Mouse (Mus musculus) erythroblast, adult 5-6 weeks (primary cell): ENCODE measurements around the gene Gsdma2. TPM values are rescaled to one million over a fixed set of nuclear protein-coding genes. Genes with fewer than 3 reads are reported as not detected.

Source experiments
- ATAC-seq: replicated peaks from 2 replicates; pipeline ENCODE4 v1.8.0; 2016; ENCODE audit warnings: moderate number of reproducible peaks, mild to moderate bottlenecking, moderate TSS enrichment, inconsistent platforms; ENCODE audit not compliant: poor library complexity, low FRiP score, severe bottlenecking
- total RNA-seq, 2 experiments: library from RNA; stranded (forward) in 1 of 2; stranded (reverse) in 1 of 2; fragments of 150-400 nt in 1 of 2; fragments of 200-764, 138-1000 nt in 1 of 2; gene quantifications; 2 replicates each; pipeline versions ENCODE4 v1.2.3 to v1.2.4; 2015 to 2017; ENCODE audit warnings: low replicate concordance in 2 of 2

Gene Gsdma2
- total RNA-seq, 2 experiments from 2014 or later, result not detected

GRCm38 (mm10) chr11:98696454-98697216 lies 50.1 kb downstream of the Gsdma2 start:
- ATAC-seq, result no peak

DNA sequence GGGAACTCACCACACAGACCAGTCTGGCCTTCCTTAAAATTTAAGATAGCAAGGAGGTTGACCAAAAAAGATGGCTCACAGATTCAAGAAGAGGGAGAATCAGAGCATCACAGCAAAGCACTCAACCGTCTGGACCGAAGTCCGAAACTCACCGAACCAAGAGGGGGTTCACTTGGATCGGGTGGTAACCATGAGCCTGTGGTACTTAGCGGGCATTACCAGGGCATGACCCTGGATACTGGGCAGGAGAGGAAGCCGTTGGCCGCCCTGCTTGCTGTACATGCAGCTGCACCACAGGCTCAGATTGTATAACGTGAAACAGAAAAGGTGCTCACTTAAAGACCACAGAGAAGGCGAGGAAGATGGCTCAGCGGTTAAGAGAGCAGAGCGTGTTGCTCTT lies 50.7 kb downstream of the Gsdma2 start:
- no peak for ATAC-seq

- no peak for ATAC-seq
These were observed 52.5 kb downstream of the Gsdma2 start for GRCm38 (mm10) chr11:98698849-98699640.

- ATAC-seq, result peak; percentile 83
These were observed 53.4 kb downstream of the Gsdma2 start for GRCm38 (mm10) chr11:98699911-98700310.

- ATAC-seq, result no peak
These were observed 54.7 kb downstream of the Gsdma2 start, which contains the start of gene Csf3 for GRCm38 (mm10) chr11:98701213-98701670. TSS of gene Csf3 (plus strand) at chr11:98701263.

DNA sequence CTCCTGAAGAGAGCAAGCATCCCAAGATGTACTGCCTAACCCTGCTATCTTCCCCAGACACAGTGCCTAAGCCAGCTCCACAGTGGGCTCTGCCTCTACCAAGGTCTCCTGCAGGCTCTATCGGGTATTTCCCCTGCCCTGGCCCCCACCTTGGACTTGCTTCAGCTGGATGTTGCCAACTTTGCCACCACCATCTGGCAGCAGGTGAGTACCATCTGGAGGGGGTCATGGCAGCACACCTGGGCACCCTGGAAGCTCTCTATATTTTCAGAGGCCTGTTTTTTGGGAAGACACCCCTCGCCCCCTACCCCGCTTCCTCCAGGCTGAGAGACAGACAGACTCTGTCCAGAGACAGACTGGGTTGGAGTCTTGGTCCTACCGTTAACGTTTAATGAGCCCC lies 55.8 kb downstream of the Gsdma2 start:
- ATAC-seq, result no peak

GRCm38 (mm10) chr11:98705021-98705420 lies 58.5 kb downstream of the Gsdma2 start:
- no peak for ATAC-seq

Other genes with a start within 250 kb of the Gsdma2 start
- not detected in 2 replicates for gene Pgap3, start 246.3 kb upstream of the Gsdma2 start, total RNA-seq (2015; ENCODE audit: low replicate concordance)
- gene Pgap3, start 246.3 kb upstream of the Gsdma2 start, total RNA-seq (2017; ENCODE audit: low replicate concordance), result 0.56 TPM in 1 of 2 replicates, not detected in the other
- 0.21 TPM in 1 of 2 replicates, not detected in the other for gene Erbb2, start 234.3 kb upstream of the Gsdma2 start, total RNA-seq (2015; ENCODE audit: low replicate concordance)
- gene Erbb2, start 234.3 kb upstream of the Gsdma2 start, total RNA-seq (2017; ENCODE audit: low replicate concordance), result 0.28 TPM in 1 of 2 replicates, not detected in the other
- 13.4 and 19.9 TPM in 2 replicates for gene Mien1, start 207.8 kb upstream of the Gsdma2 start, total RNA-seq (2015; ENCODE audit: low replicate concordance)
- gene Mien1, start 207.8 kb upstream of the Gsdma2 start, total RNA-seq (2017; ENCODE audit: low replicate concordance), result 1.4 and 3.9 TPM in 2 replicates
- not detected in 2 replicates for gene Grb7, start 200.4 kb upstream of the Gsdma2 start, total RNA-seq (2015; ENCODE audit: low replicate concordance)
- not detected in 2 replicates for gene Grb7, start 200.4 kb upstream of the Gsdma2 start, total RNA-seq (2017; ENCODE audit: low replicate concordance)
- 2.7 and 3.1 TPM in 2 replicates for gene Ikzf3, start 100.7 kb upstream of the Gsdma2 start, total RNA-seq (2015; ENCODE audit: low replicate concordance)
- 1.4 and 2.6 TPM in 2 replicates for gene Ikzf3, start 100.7 kb upstream of the Gsdma2 start, total RNA-seq (2017; ENCODE audit: low replicate concordance)
- gene Zpbp2, start 95.7 kb upstream of the Gsdma2 start, total RNA-seq (2015; ENCODE audit: low replicate concordance), result not detected in 2 replicates
- 4.6 TPM in 1 of 2 replicates, not detected in the other for gene Zpbp2, start 95.7 kb upstream of the Gsdma2 start, total RNA-seq (2017; ENCODE audit: low replicate concordance)
- gene Ormdl3, start 59.4 kb upstream of the Gsdma2 start, total RNA-seq (2015; ENCODE audit: low replicate concordance), result 20.5 and 31.9 TPM in 2 replicates
- gene Ormdl3, start 59.4 kb upstream of the Gsdma2 start, total RNA-seq (2017; ENCODE audit: low replicate concordance), result 37.9 and 51.6 TPM in 2 replicates
- not detected in 2 replicates for gene Lrrc3c, start 48.5 kb upstream of the Gsdma2 start, total RNA-seq (2015; ENCODE audit: low replicate concordance)
- not detected in 2 replicates for gene Lrrc3c, start 48.5 kb upstream of the Gsdma2 start, total RNA-seq (2017; ENCODE audit: low replicate concordance)
- 1.0 and 2.5 TPM in 2 replicates for gene Gm12355, start 21.1 kb upstream of the Gsdma2 start, total RNA-seq (2015; ENCODE audit: low replicate concordance)
- 0.60 and 1.1 TPM in 2 replicates for gene Gm12355, start 21.1 kb upstream of the Gsdma2 start, total RNA-seq (2017; ENCODE audit: low replicate concordance)
- gene Gsdma3, start 20.4 kb upstream of the Gsdma2 start, total RNA-seq (2015; ENCODE audit: low replicate concordance), result not detected in 2 replicates
- not detected in 2 replicates for gene Gsdma3, start 20.4 kb upstream of the Gsdma2 start, total RNA-seq (2017; ENCODE audit: low replicate concordance)
- not detected in 2 replicates for gene Gsdma, start 17.6 kb downstream of the Gsdma2 start, total RNA-seq (2015; ENCODE audit: low replicate concordance)
- not detected in 2 replicates for gene Gsdma, start 17.6 kb downstream of the Gsdma2 start, total RNA-seq (2017; ENCODE audit: low replicate concordance)
- gene Psmd3, start 35.8 kb downstream of the Gsdma2 start, total RNA-seq (2015; ENCODE audit: low replicate concordance), result 10.2 and 14.2 TPM in 2 replicates
- gene Psmd3, start 35.8 kb downstream of the Gsdma2 start, total RNA-seq (2017; ENCODE audit: low replicate concordance), result 15.4 and 26.9 TPM in 2 replicates
- gene Csf3, start 54.5 kb downstream of the Gsdma2 start, total RNA-seq (2015; ENCODE audit: low replicate concordance), result not detected in 2 replicates
- not detected in 2 replicates for gene Csf3, start 54.5 kb downstream of the Gsdma2 start, total RNA-seq (2017; ENCODE audit: low replicate concordance)
- gene Med24, start 82.7 kb downstream of the Gsdma2 start, total RNA-seq (2015; ENCODE audit: low replicate concordance), result 8.8 and 17.3 TPM in 2 replicates
- 10.3 and 17.6 TPM in 2 replicates for gene Med24, start 82.7 kb downstream of the Gsdma2 start, total RNA-seq (2017; ENCODE audit: low replicate concordance)
- 1.9 and 5.0 TPM in 2 replicates for gene Thra, start 93.9 kb downstream of the Gsdma2 start, total RNA-seq (2015; ENCODE audit: low replicate concordance)
- gene Thra, start 93.9 kb downstream of the Gsdma2 start, total RNA-seq (2017; ENCODE audit: low replicate concordance), result 4.3 and 8.1 TPM in 2 replicates
- gene Nr1d1, start 128.6 kb downstream of the Gsdma2 start, total RNA-seq (2015; ENCODE audit: low replicate concordance), result not detected in 2 replicates
- 0.26 and 0.42 TPM in 2 replicates for gene Nr1d1, start 128.6 kb downstream of the Gsdma2 start, total RNA-seq (2017; ENCODE audit: low replicate concordance)
- 30.3 and 42.7 TPM in 2 replicates for gene Msl1, start 148.8 kb downstream of the Gsdma2 start, total RNA-seq (2015; ENCODE audit: low replicate concordance)
- gene Msl1, start 148.8 kb downstream of the Gsdma2 start, total RNA-seq (2017; ENCODE audit: low replicate concordance), result 26.1 and 26.3 TPM in 2 replicates
- gene Casc3, start 158.1 kb downstream of the Gsdma2 start, total RNA-seq (2015; ENCODE audit: low replicate concordance), result 20.0 and 23.6 TPM in 2 replicates
- gene Casc3, start 158.1 kb downstream of the Gsdma2 start, total RNA-seq (2017; ENCODE audit: low replicate concordance), result 15.7 and 26.5 TPM in 2 replicates
- gene Rapgefl1, start 190.0 kb downstream of the Gsdma2 start, total RNA-seq (2015; ENCODE audit: low replicate concordance), result not detected in 2 replicates
- 0.42 TPM in 1 of 2 replicates, not detected in the other for gene Rapgefl1, start 190.0 kb downstream of the Gsdma2 start, total RNA-seq (2017; ENCODE audit: low replicate concordance)
- gene Wipf2, start 216.9 kb downstream of the Gsdma2 start, total RNA-seq (2015; ENCODE audit: low replicate concordance), result 9.4 and 21.7 TPM in 2 replicates
- 6.4 and 8.2 TPM in 2 replicates for gene Wipf2, start 216.9 kb downstream of the Gsdma2 start, total RNA-seq (2017; ENCODE audit: low replicate concordance)